12 mouse cellular contexts compared by ENCODE assay signal in genomic region chr16:30096475-30096874, GRCm38 (mm10). TPM values are rescaled to one million over a fixed set of nuclear protein-coding genes. Genes with fewer than 3 reads are reported as not detected.
DNase-seq lines count a peak whose midpoint lies in the region; ATAC-seq and TF ChIP-seq lines count a peak whose summit lies in the region.
"Had no signal": no experiment of that assay in that cellular context is flagged by ENCODE, and none has a peak within 500 bp of the region (broad histone marks: within the 10 kb centered on the region; RNA-seq: fewer than 3 reads in every experiment).

No protein-coding gene starts in this region.

- H3K4me2 ChIP-seq in kidney, postnatal 0 days (ENCODE audit: low read length): no peak overlapping the region
- H3K4me2 ChIP-seq in intestine, embryonic 15.5 days (replicated peaks): peak overlapping the region; percentile 24; the same call in 1 of the 2 replicates
- H3K4me2 ChIP-seq in stomach, embryonic 14.5 days (replicated peaks; ENCODE audit: low read depth, low read length): no peak overlapping the region
- H3K4me2 ChIP-seq: midbrain, embryonic 12.5 days had no signal

- H3K27me3 ChIP-seq in kidney, postnatal 0 days (ENCODE audit: insufficient read depth, low read length): no peaks in the 10 kb centered on the region
- H3K27me3 ChIP-seq in intestine, embryonic 15.5 days (replicated peaks): no peaks in the 10 kb centered on the region
- H3K27me3 ChIP-seq in stomach, embryonic 14.5 days (ENCODE audit: control insufficient read depth, insufficient read depth, low read length): no peaks in the 10 kb centered on the region

- H3K36me3 ChIP-seq in kidney, postnatal 0 days (ENCODE audit: insufficient read depth, low read length): no peaks in the 10 kb centered on the region
- H3K36me3 ChIP-seq in intestine, embryonic 15.5 days: no peaks in the 10 kb centered on the region
- H3K36me3 ChIP-seq in stomach, embryonic 14.5 days (ENCODE audit: control insufficient read depth, insufficient read depth, low read length): no peaks in the 10 kb centered on the region
- H3K36me3 ChIP-seq: G1E; midbrain, embryonic 12.5 days had no signal

- peak; percentile 72 for DNase-seq in embryo, embryonic 10 days (ENCODE audit: low spot score)
- DNase-seq in embryo, embryonic 11 days: no peak
- peak; percentile 23 for DNase-seq in kidney, postnatal 0 days (ENCODE audit: low spot score)
- no peak for DNase-seq in kidney, adult 11 months
- no peak for DNase-seq in thymus, postnatal 0 days (ENCODE audit: low spot score)
- no peak for DNase-seq in right cerebral cortex, adult 18-20 months
- DNase-seq: adrenal gland, postnatal 14 days; kidney, adult 9 months had no signal

- no peak for ATAC-seq in kidney, postnatal 0 days (replicated peaks; ENCODE audit: low FRiP score, low read depth)
- peak; percentile 63 for ATAC-seq in intestine, embryonic 15.5 days
- ATAC-seq in stomach, embryonic 14.5 days (ENCODE audit: insufficient number of reproducible peaks, insufficient read depth, low FRiP score, low read depth): peak; percentile 39; the same call in 1 of the 2 replicates

- H3K4me1 ChIP-seq in kidney, postnatal 0 days (replicated peaks; ENCODE audit: insufficient read depth, low read length): peaks cover 6% of the 10 kb centered on the region; the same call in 1 of the 2 replicates
- 0 out of 2 replicates have a peak, but pooled peaks cover 10% of the 10 kb centered on the region for H3K4me1 ChIP-seq in intestine, embryonic 15.5 days (replicated peaks)
- H3K4me1 ChIP-seq in stomach, embryonic 14.5 days (ENCODE audit: control insufficient read depth, insufficient read depth, low read length): peaks cover 14% of the 10 kb centered on the region
- H3K4me1 ChIP-seq: midbrain, embryonic 12.5 days had no signal

- no peaks in the 10 kb centered on the region for H3K9me3 ChIP-seq in kidney, postnatal 0 days (replicated peaks; ENCODE audit: low read length)
- H3K9me3 ChIP-seq in intestine, embryonic 15.5 days: no peaks in the 10 kb centered on the region
- H3K9me3 ChIP-seq in stomach, embryonic 14.5 days (ENCODE audit: control insufficient read depth, low read depth, low read length): no peaks in the 10 kb centered on the region
- H3K9me3 ChIP-seq: G1E; midbrain, embryonic 12.5 days had no signal

- no peak overlapping the region for H3K27ac ChIP-seq in kidney, postnatal 0 days
- H3K27ac ChIP-seq in intestine, embryonic 15.5 days: peak overlapping the region; percentile 74
- peak overlapping the region; percentile 56 for H3K27ac ChIP-seq in stomach, embryonic 14.5 days (ENCODE audit: low read length)
- H3K27ac ChIP-seq: midbrain, embryonic 12.5 days had no signal

- WGBS in kidney, postnatal 0 days: 20% methylated on average over 7 of the region's 7 CpGs
- WGBS in intestine, embryonic 15.5 days: 20% methylated on average over 7 of the region's 7 CpGs
- WGBS in stomach, embryonic 14.5 days: 12% methylated on average over 7 of the region's 7 CpGs

- no peak for TF ChIP-seq CTCF in kidney, postnatal 0 days (IDR thresholded peaks at IDR 0.05; ENCODE audit: low read depth)

- no peak overlapping the region for H3K9ac ChIP-seq in kidney, postnatal 0 days (ENCODE audit: low read depth, low read length)
- no peak overlapping the region for H3K9ac ChIP-seq in intestine, embryonic 15.5 days
- no peak overlapping the region for H3K9ac ChIP-seq in stomach, embryonic 14.5 days (replicated peaks; ENCODE audit: low read depth, low read length)
- H3K9ac ChIP-seq: midbrain, embryonic 12.5 days had no signal

- no peak overlapping the region for H3K4me3 ChIP-seq in kidney, postnatal 0 days (replicated peaks; ENCODE audit: low read depth, low read length)
- no peak overlapping the region for H3K4me3 ChIP-seq in intestine, embryonic 15.5 days (replicated peaks)
- H3K4me3 ChIP-seq in stomach, embryonic 14.5 days (ENCODE audit: low read depth, low read length): no peak overlapping the region
- H3K4me3 ChIP-seq: midbrain, embryonic 12.5 days had no signal

RNA-seq across cellular contexts. Expression of gene Hes1, which starts 32.3 kb away (rescaled TPM):
- 87.1 and 102 TPM in 2 replicates for polyA plus RNA-seq in kidney, postnatal 0 days (2015; fragmentation: Nextera tagmentation; extraction: Ambion mirVana)
- polyA plus RNA-seq in intestine, embryonic 15.5 days (2015; fragmentation: Nextera tagmentation; extraction: Ambion mirVana): 55.7 and 67.4 TPM in 2 replicates
- 74.1 and 75.8 TPM in 2 replicates for polyA plus RNA-seq in stomach, embryonic 14.5 days (2014; fragmentation: Nextera tagmentation; extraction: Ambion mirVana)
- polyA plus RNA-seq in thymus, postnatal 0 days (2015; fragmentation: Nextera tagmentation; extraction: Ambion mirVana): 35.6 and 36.3 TPM in 2 replicates

Comparison
In these comparisons a context has a peak if more than half of its experiments do, and no peak if none do; other contexts are left out.
1. DNase-seq: peak in embryo, embryonic 10 days (single experiment) and kidney, postnatal 0 days (single experiment); none in embryo, embryonic 11 days (single experiment), kidney, adult 11 months (single experiment), thymus, postnatal 0 days (single experiment) and right cerebral cortex, adult 18-20 months (single experiment).